Mouse (Mus musculus) kidney, adult 2 months (tissue): ENCODE measurements around the gene Senp1. TPM values are rescaled to one million over a fixed set of nuclear protein-coding genes. Genes with fewer than 3 reads are reported as not detected.

Experiments used
- DNase-seq: peaks from one replicate; pipeline ENCODE4 v3.0.0; 2021
- H3K27ac ChIP-seq: fragments of 200-500 bp; 2 replicates; pipeline ENCODE4 v1.5.1; 2012; ENCODE audit warnings: low read depth, low read length, control low read depth, inconsistent platforms; ENCODE audit not compliant: insufficient read depth
- H3K27me3 ChIP-seq: fragments of 200-500 bp; replicated peaks from 2 replicates; pipeline ENCODE4 v1.6.1; 2012; ENCODE audit warnings: mild to moderate bottlenecking, moderate library complexity, low read length, inconsistent platforms; ENCODE audit not compliant: control insufficient read depth, insufficient read depth
- H3K36me3 ChIP-seq: fragments of 200-500 bp; 2 replicates; pipeline ENCODE4 v1.6.1; 2012; ENCODE audit warnings: mild to moderate bottlenecking, moderate library complexity, low read length, inconsistent platforms; ENCODE audit not compliant: control insufficient read depth, insufficient read depth
- H3K4me1 ChIP-seq: fragments of 200-500 bp; 2 replicates; pipeline ENCODE4 v1.6.1; 2011; ENCODE audit warnings: low read length; ENCODE audit not compliant: control insufficient read depth, insufficient read depth
- H3K4me3 ChIP-seq: fragments of 200-500 bp; 2 replicates; pipeline ENCODE4 v1.5.1; 2011; ENCODE audit warnings: mild to moderate bottlenecking, low read depth, low read length, control low read depth; ENCODE audit not compliant: insufficient read depth
- CTCF ChIP-seq: fragments of 200-500 bp; conservative IDR thresholded peaks from 2 replicates; pipeline ENCODE4 v1.5.1; 2011; ENCODE audit warnings: low read depth, mild to moderate bottlenecking, control low read depth, low read length, moderate library complexity, mixed read lengths; ENCODE audit not compliant: insufficient read depth, insufficient read length
- POLR2A ChIP-seq: fragments of 200-500 bp; IDR thresholded peaks from one replicate; pipeline ENCODE4 v1.6.1; 2011; ENCODE audit warnings: low read depth, low read length, control low read depth
- WGBS: fragments of 180-500 bp; shearing (Covaris S2); methylation state at CpG from one replicate; pipeline ENCODE4 v1.1.7; 2018; 5-methylcytosine and 5-hydroxymethylcytosine counted together
- polyA plus RNA-seq: library from polyadenylated mRNA; depleted of rRNA; stranded (reverse); fragments of >200 nt; gene quantifications from 2 replicates; pipeline ENCODE4 v1.2.3, GENCODE M21; 2012

The Senp1 gene
- polyA plus RNA-seq, 1 experiment, result 8.1 TPM

DNA sequence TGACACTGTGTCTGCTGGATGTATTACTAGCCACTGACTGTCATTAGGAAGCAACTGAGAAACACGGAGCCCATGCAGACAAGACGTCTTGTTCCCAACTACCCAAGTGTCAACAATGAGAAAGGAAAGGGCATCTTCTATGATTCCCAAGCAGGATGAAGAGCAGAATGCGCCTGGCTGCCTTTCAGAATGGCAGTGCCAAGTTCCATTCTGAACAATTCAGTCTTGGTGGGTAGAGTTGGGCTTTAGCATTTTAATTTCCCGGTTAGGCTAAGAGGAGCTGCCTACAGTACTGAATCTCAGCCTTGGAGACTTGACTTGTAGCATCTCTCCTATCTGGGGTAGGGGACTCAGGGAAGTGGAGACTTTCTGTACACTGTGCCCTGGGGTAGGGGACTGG lies 40.5 kb upstream of the Senp1 start:
- WGBS, result 96% methylated on average over 4 of the region's 4 CpGs
- H3K4me1 ChIP-seq, result no peaks in the 10 kb centered on the region
- no peak overlapping the region for H3K4me3 ChIP-seq
- TF ChIP-seq POLR2A, result no peak
- no peak for DNase-seq
- no peak overlapping the region for H3K27ac ChIP-seq
- H3K27me3 ChIP-seq, result no peaks in the 10 kb centered on the region
- H3K36me3 ChIP-seq, result no peaks in the 10 kb centered on the region

DNA sequence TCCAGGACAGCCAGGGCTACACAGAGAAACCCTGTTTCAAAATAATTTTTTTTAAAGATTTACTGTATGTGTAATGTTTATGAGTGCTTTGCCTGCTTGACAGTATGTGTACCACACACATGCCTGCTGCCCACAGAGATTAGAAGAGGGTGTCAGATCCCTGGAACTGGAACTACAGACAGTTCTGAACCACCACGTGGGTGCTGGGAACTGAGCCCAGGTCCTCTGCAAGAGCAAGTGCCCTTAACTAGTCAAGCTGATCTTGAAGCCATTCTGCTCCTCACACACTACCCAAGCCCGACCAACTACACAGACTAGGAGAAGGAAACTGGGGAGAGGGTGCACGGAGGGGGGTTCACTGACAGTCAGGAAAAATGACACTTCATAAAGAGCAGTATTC lies 39.9 kb upstream of the Senp1 start:
- Histone ChIP-seq H3K27ac (no peak overlapping the region), H3K27me3 (no peaks in the 10 kb centered on the region), H3K36me3 (no peaks in the 10 kb centered on the region), H3K4me1 (no peaks in the 10 kb centered on the region), H3K4me3 (no peak overlapping the region)
- DNase-seq, result no peak
- no peak for TF ChIP-seq CTCF
- TF ChIP-seq POLR2A, result no peak
- 88% methylated on average over 3 of the region's 3 CpGs for WGBS

DNA sequence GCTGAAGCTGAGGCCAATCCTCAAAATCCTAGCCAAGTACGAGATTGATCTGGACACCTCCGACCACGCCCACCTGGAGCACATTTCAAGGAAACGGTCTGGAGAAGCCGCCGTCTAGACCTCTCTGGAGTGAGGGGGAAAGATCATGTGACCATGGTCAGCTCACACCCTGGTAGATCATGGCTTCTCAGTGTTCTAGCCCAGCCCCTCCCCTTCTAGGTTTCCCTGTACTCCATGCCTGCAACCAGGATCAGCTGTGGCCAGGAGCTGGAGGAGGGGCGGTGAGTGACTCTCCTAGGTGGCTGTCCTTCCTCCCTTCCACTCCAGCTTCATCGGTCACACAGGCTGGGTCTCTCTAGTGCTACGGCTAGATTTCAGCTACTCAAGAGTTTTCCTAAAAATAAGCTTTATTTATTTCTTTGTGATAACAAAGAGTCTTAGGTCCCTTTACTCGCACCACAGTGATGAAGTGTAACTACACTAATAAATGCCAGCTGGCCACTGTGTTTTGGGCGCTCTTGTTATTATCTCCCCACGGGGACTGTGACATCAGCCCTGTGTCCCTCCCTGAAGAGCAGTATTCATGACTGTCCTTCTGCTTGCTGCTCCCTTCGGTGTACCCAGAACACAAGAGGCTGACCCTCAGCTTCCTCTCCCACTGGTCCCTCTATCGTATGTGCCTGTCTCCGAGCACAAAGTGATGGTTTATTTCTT lies 38.6 kb upstream of the Senp1 start:
- Histone ChIP-seq H3K27ac (no peak overlapping the region), H3K27me3 (no peaks in the 10 kb centered on the region), H3K4me1 (no peaks in the 10 kb centered on the region), H3K36me3 (no peaks in the 10 kb centered on the region), H3K4me3 (no peak overlapping the region)
- DNase-seq, result no peak
- TF ChIP-seq POLR2A (no peak), CTCF (no peak)
- WGBS, result 80% methylated on average over 15 of the region's 15 CpGs

DNA sequence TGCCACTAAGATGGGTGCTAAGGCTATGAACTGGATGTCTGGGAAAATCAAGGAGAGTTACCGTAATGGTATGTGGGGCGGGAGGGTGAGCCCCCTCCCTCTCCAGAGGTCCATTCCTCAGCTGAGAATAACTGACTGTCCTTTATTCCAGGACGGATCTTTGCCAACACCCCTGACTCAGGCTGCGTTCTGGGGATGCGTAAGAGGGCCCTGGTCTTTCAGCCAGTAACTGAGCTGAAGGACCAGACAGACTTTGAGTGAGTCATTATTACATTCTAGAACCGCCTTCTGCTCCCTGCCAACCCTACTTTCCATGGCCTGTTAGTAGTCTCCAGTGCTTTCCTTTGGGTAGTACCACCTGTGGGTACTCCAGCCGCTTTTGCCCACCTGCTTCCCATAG lies 37.9 kb upstream of the Senp1 start:
- 95% methylated on average over 7 of the region's 7 CpGs for WGBS
- Histone ChIP-seq H3K27ac (no peak overlapping the region), H3K27me3 (no peaks in the 10 kb centered on the region), H3K4me3 (no peak overlapping the region), H3K4me1 (no peaks in the 10 kb centered on the region), H3K36me3 (no peaks in the 10 kb centered on the region)
- no peak for TF ChIP-seq CTCF
- no peak for TF ChIP-seq POLR2A
- DNase-seq, result no peak

DNA sequence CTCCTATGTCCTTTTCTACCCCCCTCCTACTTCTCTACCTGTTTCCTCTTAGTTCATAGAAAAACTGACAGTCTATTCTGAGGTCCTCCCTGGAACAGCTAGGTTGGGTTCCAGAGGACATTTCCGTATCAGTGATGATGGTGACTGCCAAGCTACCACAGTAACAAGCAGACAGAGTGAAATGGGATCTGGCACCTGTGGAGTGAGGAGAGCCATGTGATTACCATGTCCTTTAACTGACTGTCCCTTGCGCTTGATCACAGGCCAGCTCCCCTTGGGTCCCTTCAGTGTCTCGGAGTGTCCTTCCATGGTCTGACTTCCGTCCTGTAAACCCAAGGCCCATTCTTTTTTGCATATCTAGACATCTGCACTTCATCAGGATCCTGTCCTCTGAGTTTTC lies 37.5 kb upstream of the Senp1 start:
- H3K4me1 ChIP-seq, result no peaks in the 10 kb centered on the region
- H3K27ac ChIP-seq, result no peak overlapping the region
- TF ChIP-seq POLR2A, result no peak
- TF ChIP-seq CTCF, result no peak
- H3K27me3 ChIP-seq, result no peaks in the 10 kb centered on the region
- no peaks in the 10 kb centered on the region for H3K36me3 ChIP-seq
- no peak overlapping the region for H3K4me3 ChIP-seq
- DNase-seq, result no peak
- 93% methylated on average over 4 of the region's 4 CpGs for WGBS

DNA sequence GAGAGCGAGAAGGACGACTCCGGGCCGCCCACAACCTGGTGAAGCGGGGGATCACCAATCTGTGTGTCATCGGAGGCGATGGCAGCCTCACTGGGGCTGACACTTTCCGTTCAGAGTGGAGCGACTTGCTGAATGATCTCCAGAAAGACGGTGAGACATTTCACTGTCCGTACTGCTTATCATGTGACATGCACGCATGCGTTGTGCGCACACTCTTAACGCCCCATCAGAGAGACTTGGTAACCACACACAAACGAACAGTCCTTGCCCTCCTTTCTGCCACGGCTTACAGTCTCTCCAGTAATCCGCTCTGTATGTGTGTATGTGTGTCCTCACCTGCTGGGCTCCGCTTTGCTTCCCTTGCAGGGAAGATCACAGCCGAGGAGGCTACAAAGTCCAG lies 27.3 kb upstream of the Senp1 start:
- Histone ChIP-seq H3K27ac (no peak overlapping the region), H3K36me3 (no peaks in the 10 kb centered on the region), H3K27me3 (no peaks in the 10 kb centered on the region), H3K4me3 (no peak overlapping the region), H3K4me1 (no peaks in the 10 kb centered on the region)
- 95% methylated on average over 20 of the region's 20 CpGs for WGBS
- no peak for DNase-seq
- TF ChIP-seq CTCF (no peak), POLR2A (no peak)

DNA sequence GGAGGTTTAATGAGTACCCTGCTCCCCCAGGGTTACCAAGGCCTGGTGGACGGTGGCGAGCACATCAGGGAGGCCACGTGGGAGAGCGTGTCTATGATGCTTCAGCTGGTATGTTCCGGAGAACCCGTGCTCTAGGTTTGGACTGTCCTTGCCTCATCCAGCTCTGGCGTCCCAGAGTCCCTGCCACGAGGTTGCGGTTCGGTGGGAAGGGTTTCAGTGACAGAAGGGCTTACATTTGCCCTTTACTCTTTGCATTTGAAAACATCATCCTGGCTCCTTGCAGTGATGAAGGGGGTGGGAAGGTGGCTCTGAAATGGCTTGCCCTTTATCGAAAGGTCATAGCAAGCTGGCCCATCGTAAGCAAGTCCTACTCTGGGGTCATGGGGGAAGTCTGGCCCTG lies 25.8 kb upstream of the Senp1 start:
- no peaks in the 10 kb centered on the region for H3K36me3 ChIP-seq
- TF ChIP-seq CTCF, result no peak
- TF ChIP-seq POLR2A, result no peak
- no peak overlapping the region for H3K4me3 ChIP-seq
- WGBS, result 87% methylated on average over 12 of the region's 12 CpGs
- no peaks in the 10 kb centered on the region for H3K4me1 ChIP-seq
- H3K27me3 ChIP-seq, result no peaks in the 10 kb centered on the region
- no peak overlapping the region for H3K27ac ChIP-seq
- DNase-seq, result no peak

DNA sequence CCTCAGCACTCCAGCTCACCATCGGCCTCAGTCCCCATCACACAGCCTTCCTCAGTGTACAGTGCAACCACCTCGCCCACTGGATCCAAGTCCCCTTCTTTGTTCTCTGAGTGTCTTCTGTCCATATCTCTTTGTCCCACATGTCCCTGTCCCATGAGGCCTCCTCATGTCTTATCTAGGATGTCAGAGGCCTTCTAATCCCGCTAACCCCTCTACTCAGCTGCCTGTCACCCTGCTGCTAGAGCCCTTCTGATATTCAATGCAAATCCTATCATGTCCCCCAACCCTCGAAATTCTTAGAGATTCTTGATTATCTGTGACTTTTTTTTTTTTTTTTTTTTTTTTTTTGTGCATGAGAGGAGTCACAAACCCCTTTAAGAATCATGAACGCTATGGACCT lies 22.7 kb upstream of the Senp1 start:
- Histone ChIP-seq H3K4me1 (no peaks in the 10 kb centered on the region), H3K36me3 (no peaks in the 10 kb centered on the region; the same call in 1 of the 2 replicates), H3K27me3 (no peaks in the 10 kb centered on the region), H3K4me3 (no peak overlapping the region), H3K27ac (no peak overlapping the region)
- TF ChIP-seq CTCF (no peak), POLR2A (no peak)
- 93% methylated on average over 5 of the region's 5 CpGs for WGBS
- no peak for DNase-seq
